Mouse (Mus musculus) heart, embryonic 13.5 days (tissue): ENCODE measurements at regions not wholly inside any gene's neighbourhood (a gene's known extent, or its start where the extent isn't known, plus 50 kb on each side); places are given as distances from the start of the nearest gene placed in this dataset.

Experiments
- ATAC-seq: fragments of 200-750 bp; cut with Nextera tagmentation; 2 replicates; pipeline ENCODE4 v1.8.0; 2017; ENCODE audit warnings: moderate TSS enrichment; ENCODE audit not compliant: insufficient number of reproducible peaks, low FRiP score, low TSS enrichment; ENCODE audit errors: extremely low read depth
- H3K27ac ChIP-seq: fragments of 300-500 bp; sonication (generic); replicated peaks from 2 replicates; pipeline ENCODE4 v1.5.1; 2015; ENCODE audit warnings: moderate library complexity, mild to moderate bottlenecking, inconsistent platforms
- H3K27me3 ChIP-seq: fragments of 300-500 bp; sonication (generic); replicated peaks from 2 replicates; pipeline ENCODE4 v1.6.1; 2015; ENCODE audit warnings: mild to moderate bottlenecking, inconsistent platforms
- H3K36me3 ChIP-seq: fragments of 300-500 bp; sonication (generic); 2 replicates; pipeline ENCODE4 v1.6.1; 2015; ENCODE audit warnings: mild to moderate bottlenecking, inconsistent platforms
- H3K4me1 ChIP-seq: fragments of 300-500 bp; sonication (generic); 2 replicates; pipeline ENCODE4 v1.6.1; 2015; ENCODE audit warnings: inconsistent platforms
- H3K4me2 ChIP-seq: fragments of 300-500 bp; sonication (generic); 2 replicates; pipeline ENCODE4 v1.6.1; 2015; ENCODE audit warnings: inconsistent platforms, mild to moderate bottlenecking, moderate library complexity
- H3K4me3 ChIP-seq: fragments of 300-500 bp; sonication (generic); 2 replicates; pipeline ENCODE4 v1.5.1; 2015; ENCODE audit warnings: moderate library complexity, mild to moderate bottlenecking, inconsistent platforms
- H3K9ac ChIP-seq: fragments of 300-500 bp; sonication (generic); 2 replicates; pipeline ENCODE4 v1.6.1; 2015; ENCODE audit warnings: inconsistent platforms, mild to moderate bottlenecking, moderate library complexity
- H3K9me3 ChIP-seq: fragments of 300-500 bp; sonication (generic); 2 replicates; pipeline ENCODE4 v1.6.1; 2016; ENCODE audit warnings: inconsistent platforms
- WGBS: fragments of 180-500 bp; shearing (Covaris S2); methylation state at CpG from one replicate; pipeline ENCODE4 v1.1.7; 2015; ENCODE audit warnings: mixed read lengths; 5-methylcytosine and 5-hydroxymethylcytosine counted together

GRCm38 (mm10) chr8:26501196-26501813 is 382.0 kb downstream of the Gm45692 start:
- H3K36me3 ChIP-seq: no peaks in the 10 kb centered on the region
- H3K9me3 ChIP-seq: no peaks in the 10 kb centered on the region
- H3K27me3 ChIP-seq: no peaks in the 10 kb centered on the region
- no peak overlapping the region for H3K9ac ChIP-seq
- H3K4me3 ChIP-seq: no peak overlapping the region
- ATAC-seq: no peak
- peak overlapping the region; percentile 7; the same call in 1 of the 2 replicates for H3K4me2 ChIP-seq
- H3K27ac ChIP-seq: peak overlapping the region; percentile 67
- WGBS: 65% methylated on average over 9 of the region's 9 CpGs
- H3K4me1 ChIP-seq: peaks cover 13% of the 10 kb centered on the region

GRCm38 (mm10) chr8:26501814-26502572 is 382.7 kb downstream of the Gm45692 start:
- no peaks in the 10 kb centered on the region for H3K27me3 ChIP-seq
- peak overlapping the region; percentile 7; the same call in 1 of the 2 replicates for H3K4me2 ChIP-seq
- peaks cover 13% of the 10 kb centered on the region for H3K4me1 ChIP-seq
- no peaks in the 10 kb centered on the region for H3K36me3 ChIP-seq
- no peak overlapping the region for H3K4me3 ChIP-seq
- no peaks in the 10 kb centered on the region for H3K9me3 ChIP-seq
- ATAC-seq: no peak
- peak overlapping the region; percentile 67 for H3K27ac ChIP-seq
- H3K9ac ChIP-seq: no peak overlapping the region
- 52% methylated on average over 11 of the region's 11 CpGs for WGBS

- H3K36me3 ChIP-seq: no peaks in the 10 kb centered on the region
- H3K4me3 ChIP-seq: no peak overlapping the region
- peak overlapping the region; percentile 67; the same call in 1 of the 2 replicates for H3K27ac ChIP-seq
- 51% methylated on average over 4 of the region's 4 CpGs for WGBS
- no peaks in the 10 kb centered on the region for H3K9me3 ChIP-seq
- H3K9ac ChIP-seq: no peak overlapping the region
- H3K27me3 ChIP-seq: no peaks in the 10 kb centered on the region
- H3K4me1 ChIP-seq: peaks cover 13% of the 10 kb centered on the region
- no peak overlapping the region for H3K4me2 ChIP-seq
- no peak for ATAC-seq
Observed at GRCm38 (mm10) chr8:26502772-26503171, 383.4 kb downstream of the Gm45692 start.

- H3K27ac ChIP-seq: no peak overlapping the region
- H3K4me2 ChIP-seq: no peak overlapping the region
- no peak overlapping the region for H3K4me3 ChIP-seq
- no peaks in the 10 kb centered on the region for H3K9me3 ChIP-seq
- no peak overlapping the region for H3K9ac ChIP-seq
- peaks cover 10% of the 10 kb centered on the region; the same call in 1 of the 2 replicates for H3K27me3 ChIP-seq
- WGBS: 54% methylated on average over 4 of the region's 4 CpGs
- ATAC-seq: no peak
- H3K36me3 ChIP-seq: no peaks in the 10 kb centered on the region
- H3K4me1 ChIP-seq: peaks cover 13% of the 10 kb centered on the region
Observed at GRCm38 (mm10) chr8:26503918-26504317, 384.6 kb downstream of the Gm45692 start.

GRCm38 (mm10) chr8:26504319-26505035 is 385.1 kb downstream of the Gm45692 start:
- H3K27ac ChIP-seq: no peak overlapping the region
- H3K36me3 ChIP-seq: no peaks in the 10 kb centered on the region
- no peaks in the 10 kb centered on the region for H3K9me3 ChIP-seq
- 68% methylated on average over 16 of the region's 16 CpGs for WGBS
- peaks cover 13% of the 10 kb centered on the region for H3K4me1 ChIP-seq
- H3K4me3 ChIP-seq: no peak overlapping the region
- ATAC-seq: no peak
- H3K4me2 ChIP-seq: no peak overlapping the region
- H3K27me3 ChIP-seq: peaks cover 11% of the 10 kb centered on the region; the same call in 1 of the 2 replicates
- no peak overlapping the region for H3K9ac ChIP-seq

- Histone ChIP-seq H3K27ac (no peak overlapping the region), H3K4me1 (peaks cover 3% of the 10 kb centered on the region; the same call in 1 of the 2 replicates)
- 52% methylated on average over 12 of the region's 12 CpGs for WGBS
Observed at GRCm38 (mm10) chr8:26507611-26508070, 388.3 kb downstream of the Gm45692 start.

GRCm38 (mm10) chr8:26509254-26509653 is 389.9 kb downstream of the Gm45692 start:
- no peaks in the 10 kb centered on the region for H3K9me3 ChIP-seq
- peaks cover 2% of the 10 kb centered on the region; the same call in 1 of the 2 replicates for H3K4me1 ChIP-seq
- no peaks in the 10 kb centered on the region for H3K36me3 ChIP-seq
- no peak overlapping the region for H3K4me2 ChIP-seq
- ATAC-seq: no peak
- no peak overlapping the region for H3K9ac ChIP-seq
- H3K27me3 ChIP-seq: peaks cover 11% of the 10 kb centered on the region
- WGBS: 61% methylated on average over 3 of the region's 3 CpGs
- no peak overlapping the region for H3K27ac ChIP-seq
- no peak overlapping the region for H3K4me3 ChIP-seq

More at GRCm38 (mm10) chr8:26507611-26508070, 388.3 kb downstream of the Gm45692 start:
- peaks cover 11% of the 10 kb centered on the region for H3K27me3 ChIP-seq
- ATAC-seq: no peak
- H3K4me2 ChIP-seq: no peak overlapping the region
- H3K9ac ChIP-seq: no peak overlapping the region
- no peaks in the 10 kb centered on the region for H3K9me3 ChIP-seq
- no peaks in the 10 kb centered on the region for H3K36me3 ChIP-seq
- no peak overlapping the region for H3K4me3 ChIP-seq

GRCm38 (mm10) chr8:26513001-26513400 is 393.7 kb downstream of the Gm45692 start:
- Histone ChIP-seq H3K4me2 (no peak overlapping the region), H3K4me1 (no peaks in the 10 kb centered on the region), H3K27ac (no peak overlapping the region), H3K4me3 (no peak overlapping the region), H3K9ac (no peak overlapping the region), H3K9me3 (no peaks in the 10 kb centered on the region), H3K36me3 (no peaks in the 10 kb centered on the region), H3K27me3 (peaks cover 10% of the 10 kb centered on the region)
- WGBS: 78% methylated on average over 7 of the region's 7 CpGs
- no peak for ATAC-seq

- H3K4me3 ChIP-seq: no peak overlapping the region
- WGBS: 83% methylated on average over 2 of the region's 2 CpGs
- no peak overlapping the region for H3K4me2 ChIP-seq
- peaks cover 13% of the 10 kb centered on the region for H3K4me1 ChIP-seq
- no peaks in the 10 kb centered on the region for H3K36me3 ChIP-seq
- H3K9me3 ChIP-seq: no peaks in the 10 kb centered on the region
- no peak overlapping the region for H3K9ac ChIP-seq
- no peaks in the 10 kb centered on the region for H3K27me3 ChIP-seq
- no peak for ATAC-seq
- no peak overlapping the region for H3K27ac ChIP-seq
Observed at GRCm38 (mm10) chr8:26524237-26524636, 404.9 kb downstream of the Gm45692 start.

- H3K27ac ChIP-seq: no peak overlapping the region
- no peak overlapping the region for H3K9ac ChIP-seq
- no peak overlapping the region for H3K4me2 ChIP-seq
- H3K27me3 ChIP-seq: no peaks in the 10 kb centered on the region
- H3K4me3 ChIP-seq: no peak overlapping the region
- H3K4me1 ChIP-seq: peaks cover 13% of the 10 kb centered on the region
- no peak for ATAC-seq
- 43% methylated on average over 10 of the region's 10 CpGs for WGBS
- no peaks in the 10 kb centered on the region for H3K9me3 ChIP-seq
- no peaks in the 10 kb centered on the region for H3K36me3 ChIP-seq
Observed at GRCm38 (mm10) chr8:26526474-26527185, 407.3 kb downstream of the Gm45692 start.

- H3K4me1 ChIP-seq: peaks cover 13% of the 10 kb centered on the region
- no peak overlapping the region for H3K4me2 ChIP-seq
- H3K27ac ChIP-seq: no peak overlapping the region
- WGBS: 55% methylated on average over 5 of the region's 5 CpGs
- H3K4me3 ChIP-seq: no peak overlapping the region
- no peak for ATAC-seq
- H3K27me3 ChIP-seq: no peaks in the 10 kb centered on the region
- H3K36me3 ChIP-seq: no peaks in the 10 kb centered on the region
- H3K9me3 ChIP-seq: no peaks in the 10 kb centered on the region
- no peak overlapping the region for H3K9ac ChIP-seq
Observed at GRCm38 (mm10) chr8:26527186-26527580, 407.8 kb downstream of the Gm45692 start.
